Mouse (Mus musculus) urinary bladder, postnatal 25 days (tissue): ENCODE measurements around the gene Stard10.

Experiments used
- DNase-seq: peaks from one replicate; pipeline ENCODE4 v3.0.0; 2022; ENCODE audit warnings: low spot score

Stard10 gene

GRCm38 (mm10) chr7:101317014-101317413 lies at the start of gene Stard10:
Gene Stard10, plus strand, starts transcription at chr7:101317086.
- DNase-seq: no peak

GRCm38 (mm10) chr7:101267457-101268259 lies 49.2 kb upstream of the Stard10 start:
- no peak for DNase-seq

GRCm38 (mm10) chr7:101271602-101272001 lies 45.3 kb upstream of the Stard10 start:
- no peak for DNase-seq

DNA sequence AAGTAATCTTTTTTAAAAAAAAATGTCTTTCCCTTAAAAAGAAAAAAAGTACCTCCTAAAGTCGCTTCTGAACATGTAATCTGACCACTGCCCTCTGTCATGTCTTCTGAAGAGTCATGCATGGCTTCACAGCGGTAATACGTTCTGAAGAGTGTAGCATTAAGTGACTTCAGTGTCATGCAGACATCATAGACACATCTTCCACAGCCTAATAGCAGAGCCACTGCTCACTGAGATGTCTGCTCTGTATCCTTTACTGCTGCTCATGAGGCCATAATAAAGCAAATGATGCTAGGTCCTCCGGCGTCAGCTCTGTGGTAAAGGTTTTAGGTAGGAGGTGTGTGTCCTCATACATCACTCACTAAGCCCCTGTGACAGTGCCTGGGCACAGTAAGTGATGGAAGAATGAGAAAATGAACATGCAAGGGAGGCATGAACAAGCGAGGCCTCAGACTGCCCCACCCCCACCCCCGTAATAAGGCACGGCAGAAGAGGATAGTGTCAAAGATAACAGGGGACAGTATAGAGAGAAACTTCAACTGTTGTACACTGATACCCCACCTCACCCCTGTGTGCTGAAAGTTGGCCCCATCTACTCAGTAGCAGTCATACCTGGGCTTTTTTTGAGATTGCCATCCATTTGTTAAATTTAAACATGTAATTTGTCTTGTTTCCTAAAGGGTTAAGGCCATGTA lies 44.3 kb upstream of the Stard10 start:
- no peak for DNase-seq

GRCm38 (mm10) chr7:101282721-101283120 lies 34.2 kb upstream of the Stard10 start:
- no peak for DNase-seq

DNA sequence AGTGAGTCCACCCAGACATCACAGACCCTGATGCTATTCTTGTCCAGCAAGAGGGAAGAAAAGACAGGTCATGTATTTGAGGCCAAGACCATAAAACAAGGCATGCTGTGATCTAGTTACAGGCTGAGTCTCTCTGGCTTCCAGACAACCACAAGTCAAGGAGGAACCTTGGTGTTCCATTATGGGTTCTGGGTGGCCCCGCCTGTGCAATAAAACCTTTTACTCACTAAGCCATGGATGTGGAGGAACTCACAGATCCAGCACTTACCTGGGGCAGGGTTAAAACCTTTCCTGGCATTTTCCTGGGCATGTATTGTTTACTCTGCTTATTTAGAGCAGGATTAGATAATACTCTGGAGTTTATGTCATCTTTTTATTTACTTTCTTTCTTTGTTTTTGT lies 32.4 kb upstream of the Stard10 start:
- no peak for DNase-seq

DNA sequence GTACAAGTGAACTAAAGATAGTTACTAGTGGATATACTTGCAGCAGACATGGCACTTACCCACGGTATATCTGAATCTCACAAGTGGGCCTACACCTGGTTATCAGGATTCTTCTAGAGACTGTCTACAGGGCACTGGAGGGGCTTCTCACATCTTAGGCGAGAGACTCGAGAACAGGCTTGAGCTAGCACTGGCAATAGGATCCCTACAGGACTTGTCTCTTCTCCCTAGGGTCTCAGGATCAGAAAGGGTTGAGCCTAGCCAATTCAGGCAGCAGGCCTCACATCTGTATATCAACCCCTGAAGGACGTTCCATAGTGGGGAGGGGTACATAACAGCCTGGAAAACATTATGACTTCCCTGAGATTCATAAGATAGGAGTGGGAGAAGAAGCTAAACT lies 30.0 kb upstream of the Stard10 start:
- DNase-seq: no peak

GRCm38 (mm10) chr7:101287820-101288219 lies 29.1 kb upstream of the Stard10 start:
- DNase-seq: no peak

GRCm38 (mm10) chr7:101288436-101288835 lies 28.4 kb upstream of the Stard10 start:
- DNase-seq: peak; percentile 55

- DNase-seq: no peak
Measured at GRCm38 (mm10) chr7:101290401-101290800, 26.5 kb upstream of the Stard10 start.

- DNase-seq: no peak
Measured at GRCm38 (mm10) chr7:101291211-101291610, 25.7 kb upstream of the Stard10 start.

GRCm38 (mm10) chr7:101291641-101292040 lies 25.2 kb upstream of the Stard10 start:
- DNase-seq: no peak

GRCm38 (mm10) chr7:101292086-101292485 lies 24.8 kb upstream of the Stard10 start:
- DNase-seq: no peak

GRCm38 (mm10) chr7:101292696-101293095 lies 24.2 kb upstream of the Stard10 start:
- no peak for DNase-seq

GRCm38 (mm10) chr7:101293138-101293537 lies 23.7 kb upstream of the Stard10 start:
- DNase-seq: no peak

DNA sequence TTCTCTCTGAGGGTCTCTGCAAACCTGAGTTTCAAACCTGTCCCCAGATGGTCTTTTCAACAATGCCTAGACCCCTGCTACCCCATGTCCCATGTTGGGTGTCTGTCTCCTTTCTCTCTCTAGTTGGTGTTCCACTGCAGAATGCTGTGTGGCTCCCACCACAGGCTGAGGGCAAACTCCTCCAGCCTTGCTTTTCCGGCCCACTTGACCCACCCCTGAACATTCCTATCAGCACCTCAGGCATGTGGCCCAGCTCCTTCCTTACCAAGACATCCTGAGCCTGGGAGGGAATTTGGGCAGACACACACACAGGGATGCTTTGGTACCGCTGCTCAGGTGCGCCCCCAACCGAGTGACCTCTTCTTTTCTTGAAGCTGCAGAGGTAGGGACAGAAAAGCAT lies 23.3 kb upstream of the Stard10 start:
- no peak for DNase-seq

DNA sequence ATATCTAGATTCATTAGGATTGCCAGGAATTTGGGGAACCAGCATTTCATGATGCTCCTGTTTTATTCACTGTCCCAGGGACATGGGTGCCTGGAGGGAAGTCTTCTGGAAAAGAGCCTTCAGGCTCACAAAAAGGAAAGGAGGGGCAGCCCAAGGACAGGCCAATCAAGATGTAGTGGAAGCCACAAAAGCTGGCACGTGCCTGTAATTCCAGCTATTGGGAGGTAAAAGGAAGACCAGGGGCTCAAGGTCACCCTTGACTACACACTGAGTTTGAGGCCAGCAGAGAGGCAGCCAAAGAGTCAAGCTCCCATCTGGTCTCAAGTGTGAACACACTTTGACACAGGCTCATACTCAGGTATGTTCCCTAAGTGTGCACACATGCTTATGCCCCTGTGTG lies 21.4 kb upstream of the Stard10 start:
- no peak for DNase-seq

DNA sequence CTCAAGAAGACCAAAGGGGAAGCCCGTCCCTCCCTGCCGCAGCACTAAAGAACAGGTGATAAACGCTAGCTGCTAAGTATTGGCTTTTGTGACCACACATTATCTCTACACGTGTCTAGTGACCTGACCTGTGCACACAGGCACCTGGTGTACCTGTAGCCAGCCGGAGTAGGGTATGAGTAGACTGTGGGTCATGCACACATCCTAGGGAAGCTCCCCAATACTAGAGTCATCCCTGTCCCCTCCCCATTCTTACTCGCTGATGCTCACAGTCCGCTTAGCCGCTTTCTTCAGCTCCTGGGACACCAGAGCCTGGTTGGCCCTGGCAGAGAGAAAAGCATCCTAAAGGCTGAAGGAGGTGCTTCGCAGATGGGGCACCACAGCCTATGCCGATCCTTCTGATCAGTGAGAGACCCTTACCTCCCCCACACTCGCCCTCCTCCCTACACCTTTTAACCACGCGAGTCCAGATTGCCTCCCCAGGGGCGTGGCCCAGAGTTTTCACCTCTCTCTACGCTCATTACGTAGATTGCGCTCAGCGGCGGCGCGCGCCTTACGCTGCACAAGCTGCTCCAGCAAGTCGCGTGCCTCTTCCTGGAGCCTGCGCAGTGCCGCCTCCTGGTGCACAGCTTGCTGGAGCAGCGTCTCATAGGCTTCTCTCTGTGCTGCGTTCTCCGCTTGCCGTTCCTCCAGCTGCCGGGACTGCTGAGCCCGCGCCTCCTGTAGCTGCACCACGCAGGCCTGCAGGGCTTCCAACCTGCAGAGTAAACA lies 20.4 kb upstream of the Stard10 start:
- peak; percentile 68 for DNase-seq

GRCm38 (mm10) chr7:101297023-101297405 lies 19.9 kb upstream of the Stard10 start:
- no peak for DNase-seq

DNA sequence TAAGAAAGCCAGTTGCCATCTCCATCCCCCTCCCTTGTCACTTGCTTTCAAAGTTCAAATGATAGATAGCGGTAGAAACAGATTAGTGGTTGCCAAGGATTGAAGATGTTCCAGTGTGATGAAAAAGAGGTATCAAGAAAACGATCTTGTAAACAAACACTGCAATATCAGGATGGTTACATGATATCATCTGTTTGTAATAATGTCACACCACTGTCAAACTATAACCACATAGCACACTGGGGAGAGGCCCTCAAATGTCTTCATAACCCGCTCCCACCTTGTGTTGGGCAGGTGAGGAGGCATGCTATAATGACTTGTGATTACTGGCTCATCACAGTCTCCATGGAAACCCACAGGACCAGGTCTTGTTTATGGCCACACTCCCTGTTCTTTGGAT lies 18.5 kb upstream of the Stard10 start:
- DNase-seq: no peak

DNA sequence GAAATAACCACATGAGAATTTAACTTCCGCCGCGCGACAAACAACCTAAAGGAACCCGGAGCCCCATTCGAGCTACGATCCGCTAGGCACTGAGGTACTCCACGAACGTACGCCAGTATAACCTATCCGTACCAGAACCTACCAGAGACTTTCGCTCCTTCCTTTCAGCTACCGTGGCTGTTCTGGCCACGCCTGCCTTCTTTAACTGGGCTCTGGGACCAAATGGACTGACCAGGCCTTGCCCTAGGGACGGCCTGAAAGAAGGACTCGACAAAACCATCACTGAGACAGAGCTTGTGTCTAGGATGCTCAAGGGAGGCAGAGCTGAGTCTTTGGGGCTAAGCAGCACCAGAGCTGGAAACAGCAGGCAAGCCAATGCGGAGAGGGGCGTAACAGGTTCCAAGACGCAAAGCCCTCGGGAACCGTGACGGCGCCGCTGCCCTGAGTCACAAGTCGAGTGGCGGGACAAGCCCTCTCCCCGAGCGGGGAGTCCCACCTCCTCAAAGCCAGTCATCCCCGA lies 15.5 kb upstream of the Stard10 start:
- no peak for DNase-seq

GRCm38 (mm10) chr7:101301881-101302456 lies 14.9 kb upstream of the Stard10 start, which contains the start of gene Atg16l2:
Gene Atg16l2, minus strand, starts transcription at chr7:101302251.
- DNase-seq: peak; percentile 86
